Mouse (Mus musculus) embryonic facial prominence, embryonic 10.5 days (tissue): Measurements from ENCODE around the gene Stk11. TPM values are rescaled to one million over a fixed set of nuclear protein-coding genes. Genes with fewer than 3 reads are reported as not detected.

Experiments
- DNase-seq: peaks from one replicate; pipeline ENCODE4 v3.0.0-alpha.2; 2017; ENCODE audit warnings: low spot score
- H3K27ac ChIP-seq: fragments of 300-500 bp; sonication (generic); replicated peaks from 2 replicates; pipeline ENCODE4 v1.5.1; 2016; ENCODE audit warnings: mild to moderate bottlenecking
- H3K27me3 ChIP-seq: fragments of 300-500 bp; sonication (generic); replicated peaks from 2 replicates; pipeline ENCODE4 v1.6.1; 2016; ENCODE audit warnings: low read depth, mild to moderate bottlenecking; ENCODE audit not compliant: poor library complexity, severe bottlenecking
- H3K36me3 ChIP-seq: fragments of 300-500 bp; sonication (generic); replicated peaks from 2 replicates; pipeline ENCODE4 v1.6.1; 2016; ENCODE audit warnings: mild to moderate bottlenecking, moderate library complexity
- H3K4me1 ChIP-seq: fragments of 300-500 bp; sonication (generic); 2 replicates; pipeline ENCODE4 v1.6.1; 2016
- H3K4me3 ChIP-seq: fragments of 300-500 bp; sonication (generic); 2 replicates; pipeline ENCODE4 v1.5.1; 2016; ENCODE audit warnings: mild to moderate bottlenecking, moderate library complexity
- H3K9me3 ChIP-seq: fragments of 300-500 bp; sonication (generic); 2 replicates; pipeline ENCODE4 v1.6.1; 2016; ENCODE audit warnings: mild to moderate bottlenecking
- WGBS: fragments of 180-500 bp; shearing (Covaris S2); methylation state at CpG from one replicate; pipeline ENCODE4 v1.1.7; 2016; 5-methylcytosine and 5-hydroxymethylcytosine counted together
- polyA plus RNA-seq: library from polyadenylated mRNA; unstranded; fragments of >200 nt; fragmentation: Nextera tagmentation; extraction: Ambion mirVana; gene quantifications from 2 replicates; pipeline ENCODE4 v1.2.1, GENCODE M21; 2016

Stk11 gene
- polyA plus RNA-seq, 1 experiment from 2014 or later, result 17.5 TPM

GRCm38 (mm10) chr10:80080396-80081070 lies 35.1 kb upstream of the Stk11 start:
- H3K4me3 ChIP-seq, result no peak overlapping the region
- 84% methylated on average over 16 of the region's 16 CpGs for WGBS
- peaks cover 87% of the 10 kb centered on the region for H3K36me3 ChIP-seq
- DNase-seq, result no peak
- no peaks in the 10 kb centered on the region for H3K27me3 ChIP-seq
- peaks cover 21% of the 10 kb centered on the region for H3K4me1 ChIP-seq
- H3K9me3 ChIP-seq, result no peaks in the 10 kb centered on the region
- H3K27ac ChIP-seq, result no peak overlapping the region

GRCm38 (mm10) chr10:80081075-80081474 lies 34.5 kb upstream of the Stk11 start:
- H3K4me3 ChIP-seq, result no peak overlapping the region
- H3K36me3 ChIP-seq, result peaks cover 87% of the 10 kb centered on the region
- no peak overlapping the region for H3K27ac ChIP-seq
- DNase-seq, result no peak
- 77% methylated on average over 3 of the region's 3 CpGs for WGBS
- H3K27me3 ChIP-seq, result no peaks in the 10 kb centered on the region
- H3K4me1 ChIP-seq, result peaks cover 16% of the 10 kb centered on the region
- no peaks in the 10 kb centered on the region for H3K9me3 ChIP-seq

- no peaks in the 10 kb centered on the region for H3K27me3 ChIP-seq
- DNase-seq, result no peak
- WGBS, result 79% methylated on average over 9 of the region's 9 CpGs
- no peaks in the 10 kb centered on the region for H3K9me3 ChIP-seq
- H3K4me3 ChIP-seq, result no peak overlapping the region
- H3K27ac ChIP-seq, result no peak overlapping the region
- H3K4me1 ChIP-seq, result peaks cover 19% of the 10 kb centered on the region
- H3K36me3 ChIP-seq, result peaks cover 63% of the 10 kb centered on the region
These were observed 30.7 kb upstream of the Stk11 start for GRCm38 (mm10) chr10:80084817-80085487.

- DNase-seq, result no peak
- H3K4me1 ChIP-seq, result peaks cover 19% of the 10 kb centered on the region
- no peaks in the 10 kb centered on the region for H3K27me3 ChIP-seq
- WGBS, result 75% methylated on average over 3 of the region's 3 CpGs
- peaks cover 50% of the 10 kb centered on the region for H3K36me3 ChIP-seq
- no peaks in the 10 kb centered on the region for H3K9me3 ChIP-seq
- 0 out of 2 replicates have a peak overlapping the region, but pooled peaks have one; percentile 5 for H3K27ac ChIP-seq
- no peak overlapping the region for H3K4me3 ChIP-seq
These were observed 28.8 kb upstream of the Stk11 start for GRCm38 (mm10) chr10:80086847-80087246.

GRCm38 (mm10) chr10:80087483-80087882 lies 28.1 kb upstream of the Stk11 start:
- no peak for DNase-seq
- no peak overlapping the region for H3K4me3 ChIP-seq
- no peaks in the 10 kb centered on the region for H3K9me3 ChIP-seq
- 90% methylated on average over 8 of the region's 8 CpGs for WGBS
- peaks cover 43% of the 10 kb centered on the region for H3K36me3 ChIP-seq
- no peak overlapping the region for H3K27ac ChIP-seq
- H3K4me1 ChIP-seq, result peaks cover 19% of the 10 kb centered on the region
- no peaks in the 10 kb centered on the region for H3K27me3 ChIP-seq

- Histone ChIP-seq H3K27me3 (no peaks in the 10 kb centered on the region), H3K9me3 (no peaks in the 10 kb centered on the region), H3K4me1 (peaks cover 17% of the 10 kb centered on the region), H3K36me3 (peaks cover 27% of the 10 kb centered on the region), H3K4me3 (no peak overlapping the region), H3K27ac (no peak overlapping the region)
- WGBS, result 55% methylated on average over 4 of the region's 4 CpGs
- no peak for DNase-seq
These were observed 26.5 kb upstream of the Stk11 start for GRCm38 (mm10) chr10:80089146-80089545.

GRCm38 (mm10) chr10:80091527-80091926 lies 24.1 kb upstream of the Stk11 start:
- WGBS, result 93% methylated on average over 6 of the region's 6 CpGs
- Histone ChIP-seq H3K36me3 (peaks cover 11% of the 10 kb centered on the region; the same call in 1 of the 2 replicates), H3K4me1 (peaks cover 25% of the 10 kb centered on the region), H3K27me3 (no peaks in the 10 kb centered on the region), H3K9me3 (no peaks in the 10 kb centered on the region), H3K27ac (0 out of 2 replicates have a peak overlapping the region, but pooled peaks have one; percentile 6), H3K4me3 (no peak overlapping the region)
- DNase-seq, result no peak

- 87% methylated on average over 5 of the region's 5 CpGs for WGBS
- H3K36me3 ChIP-seq, result peaks cover 11% of the 10 kb centered on the region; the same call in 1 of the 2 replicates
- H3K27me3 ChIP-seq, result no peaks in the 10 kb centered on the region
- no peak overlapping the region for H3K27ac ChIP-seq
- no peak overlapping the region for H3K4me3 ChIP-seq
- no peaks in the 10 kb centered on the region for H3K9me3 ChIP-seq
- no peak for DNase-seq
- peaks cover 36% of the 10 kb centered on the region for H3K4me1 ChIP-seq
These were observed 22.9 kb upstream of the Stk11 start for GRCm38 (mm10) chr10:80092690-80093089.

- Histone ChIP-seq H3K36me3 (peaks cover 11% of the 10 kb centered on the region; the same call in 1 of the 2 replicates), H3K9me3 (no peaks in the 10 kb centered on the region), H3K27me3 (no peaks in the 10 kb centered on the region), H3K27ac (no peak overlapping the region), H3K4me3 (no peak overlapping the region), H3K4me1 (peaks cover 47% of the 10 kb centered on the region)
- DNase-seq, result no peak
- 91% methylated on average over 6 of the region's 6 CpGs for WGBS
These were observed 21.5 kb upstream of the Stk11 start for GRCm38 (mm10) chr10:80094085-80094484.

- DNase-seq, result no peak
- peaks cover 11% of the 10 kb centered on the region; the same call in 1 of the 2 replicates for H3K36me3 ChIP-seq
- H3K9me3 ChIP-seq, result no peaks in the 10 kb centered on the region
- H3K27me3 ChIP-seq, result no peaks in the 10 kb centered on the region
- H3K4me3 ChIP-seq, result no peak overlapping the region
- 0 out of 2 replicates have a peak overlapping the region, but pooled peaks have one; percentile 30 for H3K27ac ChIP-seq
- 87% methylated on average over 3 of the region's 3 CpGs for WGBS
- H3K4me1 ChIP-seq, result peaks cover 51% of the 10 kb centered on the region
These were observed 20.9 kb upstream of the Stk11 start for GRCm38 (mm10) chr10:80094684-80095083.

- Histone ChIP-seq H3K27ac (0 out of 2 replicates have a peak overlapping the region, but pooled peaks have one; percentile 30), H3K4me1 (peaks cover 58% of the 10 kb centered on the region), H3K4me3 (no peak overlapping the region)
These were observed 20.1 kb upstream of the Stk11 start for GRCm38 (mm10) chr10:80095547-80095946.

GRCm38 (mm10) chr10:80097275-80097674 lies 18.3 kb upstream of the Stk11 start:
- peaks cover 75% of the 10 kb centered on the region for H3K4me1 ChIP-seq
- peak overlapping the region; percentile 36 for H3K27ac ChIP-seq

More at GRCm38 (mm10) chr10:80095547-80095946, 20.1 kb upstream of the Stk11 start:
- no peak for DNase-seq
- WGBS, result 85% methylated on average over 5 of the region's 5 CpGs
- Histone ChIP-seq H3K36me3 (peaks cover 10% of the 10 kb centered on the region; the same call in 1 of the 2 replicates), H3K27me3 (no peaks in the 10 kb centered on the region), H3K9me3 (no peaks in the 10 kb centered on the region)

More at GRCm38 (mm10) chr10:80097275-80097674, 18.3 kb upstream of the Stk11 start:
- no peaks in the 10 kb centered on the region for H3K9me3 ChIP-seq
- DNase-seq, result peak; percentile 63
- H3K36me3 ChIP-seq, result peaks cover 5% of the 10 kb centered on the region; the same call in 1 of the 2 replicates
- no peaks in the 10 kb centered on the region for H3K27me3 ChIP-seq
- WGBS, result 15% methylated on average over 7 of the region's 7 CpGs
- H3K4me3 ChIP-seq, result peak overlapping the region; percentile 27; the same call in 1 of the 2 replicates
